Mouse (Mus musculus): ENCODE results near the gene Gm45233. TPM values are rescaled to one million over a fixed set of nuclear protein-coding genes. Genes with fewer than 3 reads are reported as not detected.
A peak's percentile ranks its signal among the peaks of the same experiment; 100 is the strongest.

Gm45233 gene
- polyA plus RNA-seq, 1 experiment = 1.8 TPM

GRCm38 (mm10) chr7:43466099-43466694 is 22.3 kb downstream of the Gm45233 start:
- peak; percentile 82 for DNase-seq
- WGBS = under 1% methylated on average over 33 of the region's 33 CpGs
- peak overlapping the region; percentile 43 for H3K4me3 ChIP-seq (ENCODE audit: control insufficient read depth, insufficient read depth, low read length)
- no peak overlapping the region for H3K27ac ChIP-seq (ENCODE audit: control insufficient read depth, insufficient read depth, low read length)
- no peaks in the 10 kb centered on the region for H3K36me3 ChIP-seq (ENCODE audit: control insufficient read depth, insufficient read depth, low read length)
- H3K4me1 ChIP-seq (replicated peaks; ENCODE audit: control insufficient read depth, insufficient read depth, low read length) = peaks cover 19% of the 10 kb centered on the region
- H3K27me3 ChIP-seq (ENCODE audit: control insufficient read depth, insufficient read depth, low read length) = no peaks in the 10 kb centered on the region; the same call in 1 of the 2 replicates
- TF ChIP-seq POLR2A (IDR thresholded peaks at IDR 0.05; ENCODE audit: control insufficient read depth, extremely low read depth, insufficient read depth, low read length, poor library complexity) (no peak), CTCF (IDR thresholded peaks at IDR 0.05; ENCODE audit: borderline replicate concordance, control insufficient read depth, extremely low read depth, insufficient read depth, low read length, poor library complexity) (peak; percentile 97)

- WGBS = 67% methylated on average over 8 of the region's 8 CpGs
- H3K27me3 ChIP-seq (ENCODE audit: control insufficient read depth, insufficient read depth, low read length) = no peaks in the 10 kb centered on the region
- H3K36me3 ChIP-seq (ENCODE audit: control insufficient read depth, insufficient read depth, low read length) = no peaks in the 10 kb centered on the region
- DNase-seq = peak; percentile 51
- peaks cover 9% of the 10 kb centered on the region for H3K4me1 ChIP-seq (replicated peaks; ENCODE audit: control insufficient read depth, insufficient read depth, low read length)
- no peak for TF ChIP-seq CTCF (IDR thresholded peaks at IDR 0.05; ENCODE audit: borderline replicate concordance, control insufficient read depth, extremely low read depth, insufficient read depth, low read length, poor library complexity)
- H3K4me3 ChIP-seq (ENCODE audit: control insufficient read depth, insufficient read depth, low read length) = no peak overlapping the region
- no peak overlapping the region for H3K27ac ChIP-seq (ENCODE audit: control insufficient read depth, insufficient read depth, low read length)
Measured at GRCm38 (mm10) chr7:43470373-43470772, 26.4 kb downstream of the Gm45233 start.

GRCm38 (mm10) chr7:43475706-43476105 is 31.8 kb downstream of the Gm45233 start:
- Histone ChIP-seq H3K36me3 (ENCODE audit: control insufficient read depth, insufficient read depth, low read length) (no peaks in the 10 kb centered on the region), H3K27me3 (ENCODE audit: control insufficient read depth, insufficient read depth, low read length) (peaks cover 4% of the 10 kb centered on the region; the same call in 1 of the 2 replicates), H3K27ac (ENCODE audit: control insufficient read depth, insufficient read depth, low read length) (no peak overlapping the region), H3K4me3 (ENCODE audit: control insufficient read depth, insufficient read depth, low read length) (no peak overlapping the region), H3K4me1 (replicated peaks; ENCODE audit: control insufficient read depth, insufficient read depth, low read length) (no peaks in the 10 kb centered on the region)
- TF ChIP-seq POLR2A (IDR thresholded peaks at IDR 0.05; ENCODE audit: control insufficient read depth, extremely low read depth, insufficient read depth, low read length, poor library complexity) (no peak), CTCF (IDR thresholded peaks at IDR 0.05; ENCODE audit: borderline replicate concordance, control insufficient read depth, extremely low read depth, insufficient read depth, low read length, poor library complexity) (no peak)
- WGBS = 9% methylated on average over 23 of the region's 23 CpGs
- DNase-seq = no peak

- 15% methylated on average over 13 of the region's 13 CpGs for WGBS
- peaks cover 4% of the 10 kb centered on the region; the same call in 1 of the 2 replicates for H3K27me3 ChIP-seq (ENCODE audit: control insufficient read depth, insufficient read depth, low read length)
- H3K4me1 ChIP-seq (replicated peaks; ENCODE audit: control insufficient read depth, insufficient read depth, low read length) = no peaks in the 10 kb centered on the region
- no peak overlapping the region for H3K27ac ChIP-seq (ENCODE audit: control insufficient read depth, insufficient read depth, low read length)
- H3K36me3 ChIP-seq (ENCODE audit: control insufficient read depth, insufficient read depth, low read length) = no peaks in the 10 kb centered on the region
- no peak for TF ChIP-seq POLR2A (IDR thresholded peaks at IDR 0.05; ENCODE audit: control insufficient read depth, extremely low read depth, insufficient read depth, low read length, poor library complexity)
- no peak for DNase-seq
- no peak overlapping the region for H3K4me3 ChIP-seq (ENCODE audit: control insufficient read depth, insufficient read depth, low read length)
Measured at GRCm38 (mm10) chr7:43476376-43476775, 32.4 kb downstream of the Gm45233 start.

- 65% methylated on average over 3 of the region's 3 CpGs for WGBS
- H3K4me1 ChIP-seq (replicated peaks; ENCODE audit: control insufficient read depth, insufficient read depth, low read length) = no peaks in the 10 kb centered on the region
Measured at GRCm38 (mm10) chr7:43481191-43481590, 37.3 kb downstream of the Gm45233 start.

GRCm38 (mm10) chr7:43482090-43482716 is 38.3 kb downstream of the Gm45233 start:
- Histone ChIP-seq H3K36me3 (ENCODE audit: control insufficient read depth, insufficient read depth, low read length) (no peaks in the 10 kb centered on the region), H3K4me3 (ENCODE audit: control insufficient read depth, insufficient read depth, low read length) (no peak overlapping the region), H3K4me1 (replicated peaks; ENCODE audit: control insufficient read depth, insufficient read depth, low read length) (no peaks in the 10 kb centered on the region), H3K27ac (ENCODE audit: control insufficient read depth, insufficient read depth, low read length) (no peak overlapping the region), H3K27me3 (ENCODE audit: control insufficient read depth, insufficient read depth, low read length) (no peaks in the 10 kb centered on the region; the same call in 1 of the 2 replicates)
- DNase-seq = no peak
- 79% methylated on average over 8 of the region's 8 CpGs for WGBS
- TF ChIP-seq CTCF (IDR thresholded peaks at IDR 0.05; ENCODE audit: borderline replicate concordance, control insufficient read depth, extremely low read depth, insufficient read depth, low read length, poor library complexity) (no peak), POLR2A (IDR thresholded peaks at IDR 0.05; ENCODE audit: control insufficient read depth, extremely low read depth, insufficient read depth, low read length, poor library complexity) (no peak)

More at GRCm38 (mm10) chr7:43481191-43481590, 37.3 kb downstream of the Gm45233 start:
- Histone ChIP-seq H3K27ac (ENCODE audit: control insufficient read depth, insufficient read depth, low read length) (no peak overlapping the region), H3K36me3 (ENCODE audit: control insufficient read depth, insufficient read depth, low read length) (no peaks in the 10 kb centered on the region), H3K4me3 (ENCODE audit: control insufficient read depth, insufficient read depth, low read length) (no peak overlapping the region), H3K27me3 (ENCODE audit: control insufficient read depth, insufficient read depth, low read length) (peaks cover 3% of the 10 kb centered on the region; the same call in 1 of the 2 replicates)
- TF ChIP-seq POLR2A (IDR thresholded peaks at IDR 0.05; ENCODE audit: control insufficient read depth, extremely low read depth, insufficient read depth, low read length, poor library complexity) (no peak), CTCF (IDR thresholded peaks at IDR 0.05; ENCODE audit: borderline replicate concordance, control insufficient read depth, extremely low read depth, insufficient read depth, low read length, poor library complexity) (no peak)
- DNase-seq = no peak
